Mouse (Mus musculus) forebrain, postnatal 0 days (tissue): ENCODE results near the gene Ugt1a7c. TPM values are rescaled to one million over a fixed set of nuclear protein-coding genes. Genes with fewer than 3 reads are reported as not detected.

Experiments
- ATAC-seq: fragments of 200-750 bp; cut with Nextera tagmentation; 2 replicates; pipeline ENCODE4 v1.8.0; 2017; ENCODE audit warnings: mild to moderate bottlenecking, moderate library complexity
- DNase-seq: peaks from one replicate; pipeline ENCODE4 v3.0.0-alpha.2; 2015
- H3K27ac ChIP-seq: fragments of 300-500 bp; sonication (generic); 2 replicates; pipeline ENCODE4 v1.5.1; 2014; ENCODE audit warnings: low read depth, mild to moderate bottlenecking, antibody characterized with exemption, low read length, moderate library complexity, mixed read lengths
- H3K27me3 ChIP-seq: fragments of 300-500 bp; sonication (generic); 2 replicates; pipeline ENCODE4 v1.6.1; 2014; ENCODE audit warnings: mild to moderate bottlenecking, low read length, mixed read lengths; ENCODE audit not compliant: insufficient read depth
- H3K36me3 ChIP-seq: fragments of 300-500 bp; sonication (generic); 2 replicates; pipeline ENCODE4 v1.6.1; 2014; ENCODE audit warnings: mild to moderate bottlenecking, moderate library complexity; ENCODE audit not compliant: insufficient read depth
- H3K4me1 ChIP-seq: fragments of 300-500 bp; sonication (generic); 2 replicates; pipeline ENCODE4 v1.6.1; 2014; ENCODE audit warnings: antibody characterized with exemption; ENCODE audit not compliant: insufficient read depth
- H3K4me2 ChIP-seq: fragments of 300-500 bp; sonication (generic); 2 replicates; pipeline ENCODE4 v1.6.1; 2014; ENCODE audit warnings: low read depth, mild to moderate bottlenecking, moderate library complexity
- H3K4me3 ChIP-seq: fragments of 300-500 bp; sonication (generic); 2 replicates; pipeline ENCODE4 v1.5.1; 2014; ENCODE audit warnings: low read depth, low read length, mixed read lengths
- H3K9ac ChIP-seq: fragments of 300-500 bp; sonication (generic); 2 replicates; pipeline ENCODE4 v1.6.1; 2014; ENCODE audit warnings: mild to moderate bottlenecking
- H3K9me3 ChIP-seq: fragments of 300-500 bp; sonication (generic); 2 replicates; pipeline ENCODE4 v1.6.1; 2016; ENCODE audit warnings: low read length
- CTCF ChIP-seq: sonication (generic); IDR thresholded peaks from 2 replicates; pipeline ENCODE4 v1.5.1; 2016; ENCODE audit warnings: antibody characterized with exemption, control low read depth, low read depth
- WGBS: fragments of 180-500 bp; shearing (Covaris S2); extraction: QIAGEN DNeasy Blood & Tissue Kit; methylation state at CpG from one replicate; pipeline ENCODE4 v1.1.7; 2014; 5-methylcytosine and 5-hydroxymethylcytosine counted together
- polyA plus RNA-seq: library from polyadenylated mRNA; unstranded; fragments of >200 nt; fragmentation: Nextera tagmentation; extraction: Ambion mirVana; gene quantifications from 2 replicates; pipeline ENCODE4 v1.2.1, GENCODE M21; 2015
- total RNA-seq: library from RNA; depleted of rRNA; stranded (reverse); fragments of >200 nt; gene quantifications from 2 replicates; pipeline ENCODE4 v1.2.3, GENCODE M21; 2014

Ugt1a7c gene
- total and polyA plus RNA-seq, 2 experiments from 2014 or later: 1.7 to 1.9 TPM

DNA sequence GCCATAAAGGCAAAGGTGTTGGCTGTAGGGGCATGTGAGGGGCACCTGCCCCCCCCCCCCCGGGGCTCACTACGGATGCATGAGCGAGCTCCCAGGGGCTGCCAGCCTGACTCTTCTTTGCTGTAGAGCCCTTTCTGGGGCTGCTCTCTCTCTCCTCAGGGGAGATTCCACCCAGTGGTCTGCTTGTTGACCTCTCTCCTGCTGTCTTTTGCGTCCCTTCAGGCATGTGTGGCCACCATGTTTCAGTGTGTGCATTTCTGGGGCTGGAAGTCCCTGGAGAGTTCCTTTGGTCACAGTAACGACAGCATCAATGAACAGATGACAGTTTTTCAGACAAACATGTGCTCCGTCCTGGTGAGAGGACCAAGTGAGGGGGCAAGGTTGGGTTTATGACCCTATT is 163.5 kb downstream of the Ugt1a7c start:
- no peak overlapping the region for H3K9ac ChIP-seq
- H3K36me3 ChIP-seq: peaks cover 43% of the 10 kb centered on the region
- H3K27me3 ChIP-seq: no peaks in the 10 kb centered on the region
- no peak for TF ChIP-seq CTCF
- no peak overlapping the region for H3K4me3 ChIP-seq
- no peaks in the 10 kb centered on the region for H3K4me1 ChIP-seq
- WGBS: 68% methylated on average over 6 of the region's 6 CpGs
- no peak overlapping the region for H3K27ac ChIP-seq
- no peak for DNase-seq
- peaks cover 47% of the 10 kb centered on the region for H3K9me3 ChIP-seq
- ATAC-seq: no peak
- H3K4me2 ChIP-seq: no peak overlapping the region

DNA sequence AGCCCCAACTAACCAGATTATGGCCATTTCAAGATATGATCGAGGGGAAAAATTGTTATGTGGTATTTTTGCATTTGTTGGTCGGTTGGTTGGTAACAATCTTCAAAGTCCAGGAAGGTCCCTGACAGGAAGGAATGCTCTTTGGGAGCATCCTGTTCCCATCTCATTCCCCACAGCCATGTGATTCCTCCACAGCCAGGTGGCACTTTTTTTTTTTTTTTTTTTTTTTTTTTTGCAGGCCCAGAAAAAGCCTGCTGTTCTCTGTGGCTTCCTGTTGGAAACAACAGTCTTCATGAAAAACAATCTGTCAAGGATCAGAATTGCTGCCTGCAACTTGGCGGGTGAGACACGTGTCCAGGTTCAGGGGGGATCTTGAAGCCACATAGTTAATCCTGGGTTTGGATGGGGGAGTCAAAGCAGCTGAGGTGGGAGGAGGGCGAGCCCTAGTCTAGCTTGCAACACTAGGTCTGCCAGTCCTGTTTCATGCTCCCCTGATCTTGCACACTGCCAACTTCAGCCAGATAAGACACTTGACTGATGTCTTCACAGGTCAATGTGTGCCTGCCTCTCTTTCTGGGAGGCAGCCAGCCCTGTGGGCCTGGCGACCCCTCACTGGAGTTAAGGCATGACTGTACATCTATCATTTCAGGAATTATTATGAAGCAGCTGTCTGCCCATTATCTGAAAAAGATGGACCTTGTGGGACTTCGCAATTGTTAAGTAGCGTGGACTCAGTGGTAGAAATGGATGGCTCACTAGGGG is 164.2 kb downstream of the Ugt1a7c start:
- Histone ChIP-seq H3K9ac (peak overlapping the region; percentile 0; the same call in 1 of the 2 replicates), H3K4me2 (no peak overlapping the region), H3K36me3 (peaks cover 50% of the 10 kb centered on the region), H3K9me3 (peaks cover 40% of the 10 kb centered on the region), H3K27ac (no peak overlapping the region), H3K27me3 (no peaks in the 10 kb centered on the region), H3K4me3 (no peak overlapping the region), H3K4me1 (no peaks in the 10 kb centered on the region)
- WGBS: 81% methylated on average over 8 of the region's 8 CpGs
- no peak for DNase-seq
- 0 out of 2 replicates have a peak, but pooled peaks have one; percentile 1 for ATAC-seq
- TF ChIP-seq CTCF: no peak

DNA sequence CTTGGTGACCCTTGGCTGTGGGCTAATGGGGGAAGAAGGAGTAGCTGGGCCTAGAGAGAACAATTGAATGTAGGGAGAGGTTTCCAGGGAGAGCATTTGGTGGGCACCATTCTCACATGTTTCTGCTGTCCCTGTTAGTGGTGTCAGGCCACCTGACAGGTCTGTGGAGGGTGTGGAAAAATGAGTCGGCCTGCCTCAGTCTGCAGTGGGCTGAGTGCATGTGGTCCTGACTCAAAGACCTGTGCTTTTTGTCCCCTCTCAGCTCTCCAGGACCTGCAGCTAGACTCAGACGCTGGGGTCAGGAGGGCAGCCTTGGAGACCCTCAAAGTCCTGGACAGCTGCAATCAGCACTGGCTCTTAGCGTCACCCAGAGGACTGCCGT is 164.8 kb downstream of the Ugt1a7c start:
- 79% methylated on average over 4 of the region's 4 CpGs for WGBS
- no peak overlapping the region for H3K9ac ChIP-seq
- peaks cover 35% of the 10 kb centered on the region for H3K9me3 ChIP-seq
- H3K4me2 ChIP-seq: no peak overlapping the region
- no peak overlapping the region for H3K4me3 ChIP-seq
- H3K27me3 ChIP-seq: no peaks in the 10 kb centered on the region
- no peak overlapping the region for H3K27ac ChIP-seq
- no peak for DNase-seq
- H3K36me3 ChIP-seq: peaks cover 56% of the 10 kb centered on the region
- no peak for TF ChIP-seq CTCF
- ATAC-seq: 0 out of 2 replicates have a peak, but pooled peaks have one; percentile 2
- H3K4me1 ChIP-seq: no peaks in the 10 kb centered on the region

DNA sequence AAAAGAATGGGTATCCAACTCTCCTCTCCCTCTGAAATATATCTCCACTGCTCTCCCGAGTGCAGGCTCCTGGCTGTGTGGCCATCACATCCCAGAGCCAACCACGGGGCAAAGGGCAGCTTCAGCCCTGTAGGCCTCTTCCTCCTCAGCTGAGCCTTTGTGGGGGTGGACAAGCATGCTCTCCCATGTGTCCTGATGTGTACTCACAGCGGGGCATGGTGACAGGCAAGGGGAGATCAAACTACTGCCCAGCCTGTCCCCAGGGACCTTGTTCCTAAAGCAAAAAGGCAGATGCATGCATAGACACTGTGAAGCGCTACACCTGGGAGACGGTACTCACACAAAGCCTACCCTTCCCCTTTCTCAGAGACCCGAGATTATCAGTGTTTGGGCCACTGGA is 165.3 kb downstream of the Ugt1a7c start:
- peaks cover 61% of the 10 kb centered on the region for H3K36me3 ChIP-seq
- no peak for DNase-seq

DNA sequence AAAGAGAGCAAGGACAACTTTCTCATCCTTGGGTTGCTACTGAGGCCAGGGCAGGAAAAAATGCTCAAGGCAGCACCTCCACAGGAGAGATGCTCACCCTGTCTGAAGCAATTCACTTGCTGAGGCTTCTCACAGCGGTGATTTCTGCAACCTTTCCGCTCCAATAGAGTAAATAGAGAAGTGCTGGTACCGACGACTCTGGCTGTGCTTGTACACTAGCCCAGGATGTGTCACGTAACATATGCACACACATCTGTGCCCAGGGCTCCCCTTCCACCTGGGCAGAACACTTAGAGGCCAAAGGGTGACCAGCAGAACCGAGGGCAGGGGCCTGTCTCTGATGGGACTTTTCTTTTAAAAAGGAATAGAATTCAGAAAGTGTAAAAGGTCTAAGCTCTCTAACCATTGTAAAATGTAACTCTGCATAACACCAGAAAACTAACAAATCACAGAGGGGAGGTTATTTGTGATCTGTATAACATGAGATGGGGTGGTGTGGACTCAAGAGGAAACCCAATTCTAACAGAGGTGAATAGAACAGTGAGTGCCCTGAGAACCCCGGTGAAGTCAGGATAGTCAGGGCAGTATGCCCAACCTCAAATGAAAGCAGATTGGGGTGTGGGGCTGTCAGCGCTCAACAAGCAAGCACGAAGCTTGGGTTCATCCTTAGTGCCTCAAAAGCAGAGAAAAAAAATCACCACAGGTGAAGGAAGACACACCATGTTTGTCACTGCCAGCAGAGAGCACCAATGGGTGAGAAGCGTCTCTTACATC is 165.9 kb downstream of the Ugt1a7c start:
- Histone ChIP-seq H3K27ac (no peak overlapping the region), H3K36me3 (peaks cover 67% of the 10 kb centered on the region), H3K4me3 (no peak overlapping the region), H3K9me3 (peaks cover 23% of the 10 kb centered on the region), H3K4me2 (no peak overlapping the region), H3K27me3 (no peaks in the 10 kb centered on the region), H3K4me1 (no peaks in the 10 kb centered on the region), H3K9ac (no peak overlapping the region)
- ATAC-seq: no peak
- TF ChIP-seq CTCF: 0 out of 2 replicates have a peak, but pooled peaks have one; percentile 4
- no peak for DNase-seq
- 84% methylated on average over 10 of the region's 10 CpGs for WGBS

More for the DNA sequence above, 165.3 kb downstream of the Ugt1a7c start:
- Histone ChIP-seq H3K4me3 (no peak overlapping the region), H3K9ac (no peak overlapping the region), H3K27me3 (no peaks in the 10 kb centered on the region), H3K4me2 (no peak overlapping the region), H3K9me3 (peaks cover 30% of the 10 kb centered on the region), H3K4me1 (no peaks in the 10 kb centered on the region), H3K27ac (no peak overlapping the region)
- no peak for ATAC-seq
- 79% methylated on average over 6 of the region's 6 CpGs for WGBS
- no peak for TF ChIP-seq CTCF

DNA sequence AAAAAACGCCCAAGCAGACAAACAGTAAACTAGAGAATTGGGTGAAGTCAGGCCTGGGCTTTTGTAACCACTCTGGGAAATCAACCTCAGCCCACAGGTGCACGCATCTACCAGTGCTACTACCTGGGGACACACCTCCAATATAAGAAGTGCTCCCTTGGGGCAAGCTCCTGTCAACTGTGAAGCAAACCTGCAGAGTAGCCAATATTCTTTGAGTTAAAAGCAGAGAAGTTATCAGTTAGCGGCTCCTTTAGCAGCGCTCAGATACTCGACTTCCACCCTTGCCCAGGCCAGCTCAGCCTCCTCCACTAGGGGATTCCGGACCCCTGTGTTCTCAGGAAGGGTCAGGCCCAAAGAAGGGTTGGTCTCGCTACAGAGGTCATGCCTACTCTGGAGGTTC is 166.8 kb downstream of the Ugt1a7c start:
- 88% methylated on average over 7 of the region's 7 CpGs for WGBS

DNA sequence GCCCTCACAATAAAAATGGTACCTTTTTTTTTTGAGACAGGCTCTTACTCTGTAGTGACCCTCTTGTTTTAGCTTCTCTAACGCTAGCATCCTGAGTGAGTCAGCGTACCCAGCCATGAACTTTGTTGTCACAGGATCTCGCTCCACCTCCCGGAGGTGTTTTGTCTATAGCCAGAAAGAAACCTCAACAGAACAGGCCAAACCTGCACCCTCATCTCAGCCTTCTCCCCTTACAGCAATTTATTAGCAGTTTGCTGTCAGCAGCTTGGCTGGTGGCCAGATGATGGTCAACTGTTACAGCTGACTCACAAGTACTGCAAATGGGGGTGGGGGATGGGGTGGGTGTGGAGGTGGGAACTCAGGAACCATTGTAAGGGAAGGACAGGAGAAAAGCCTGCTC is 167.4 kb downstream of the Ugt1a7c start:
- Histone ChIP-seq H3K4me1 (no peaks in the 10 kb centered on the region), H3K27ac (no peak overlapping the region), H3K36me3 (peaks cover 82% of the 10 kb centered on the region), H3K9ac (no peak overlapping the region), H3K4me3 (no peak overlapping the region), H3K9me3 (peaks cover 8% of the 10 kb centered on the region), H3K4me2 (no peak overlapping the region), H3K27me3 (no peaks in the 10 kb centered on the region)
- 81% methylated on average over 4 of the region's 4 CpGs for WGBS
- DNase-seq (peak; percentile 45), ATAC-seq (no peak)
- no peak for TF ChIP-seq CTCF

More for the DNA sequence above, 166.8 kb downstream of the Ugt1a7c start:
- H3K36me3 ChIP-seq: peaks cover 77% of the 10 kb centered on the region
- no peaks in the 10 kb centered on the region for H3K4me1 ChIP-seq
- no peak overlapping the region for H3K9ac ChIP-seq
- H3K27ac ChIP-seq: no peak overlapping the region
- H3K4me3 ChIP-seq: no peak overlapping the region
- H3K9me3 ChIP-seq: peaks cover 14% of the 10 kb centered on the region
- no peak for DNase-seq
- TF ChIP-seq CTCF: peak; percentile 24
- ATAC-seq: no peak
- no peak overlapping the region for H3K4me2 ChIP-seq
- H3K27me3 ChIP-seq: no peaks in the 10 kb centered on the region
